Mouse (Mus musculus) embryonic facial prominence, embryonic 12.5 days (tissue): ENCODE data around the gene Dnase2b. TPM values are rescaled to one million over a fixed set of nuclear protein-coding genes. Genes with fewer than 3 reads are reported as not detected.

Experiments
- ATAC-seq: fragments of 200-750 bp; cut with Nextera tagmentation; 2 replicates; pipeline ENCODE4 v1.8.0; 2017; ENCODE audit not compliant: insufficient number of reproducible peaks, insufficient read depth, low FRiP score, low TSS enrichment
- H3K27ac ChIP-seq: fragments of 300-500 bp; sonication (generic); 2 replicates; pipeline ENCODE4 v1.5.1; 2016; ENCODE audit warnings: mild to moderate bottlenecking
- H3K27me3 ChIP-seq: fragments of 300-500 bp; sonication (generic); 2 replicates; pipeline ENCODE4 v1.6.1; 2016; ENCODE audit warnings: mild to moderate bottlenecking, moderate library complexity
- H3K36me3 ChIP-seq: fragments of 300-500 bp; sonication (generic); 2 replicates; pipeline ENCODE4 v1.6.1; 2016; ENCODE audit warnings: mild to moderate bottlenecking
- H3K4me1 ChIP-seq: fragments of 300-500 bp; sonication (generic); 2 replicates; pipeline ENCODE4 v1.6.1; 2016
- H3K4me2 ChIP-seq: fragments of 300-500 bp; sonication (generic); replicated peaks from 2 replicates; pipeline ENCODE4 v1.6.1; 2016; ENCODE audit warnings: mild to moderate bottlenecking, moderate library complexity
- H3K4me3 ChIP-seq: fragments of 300-500 bp; sonication (generic); 2 replicates; pipeline ENCODE4 v1.5.1; 2016; ENCODE audit warnings: mild to moderate bottlenecking
- H3K9ac ChIP-seq: fragments of 300-500 bp; sonication (generic); 2 replicates; pipeline ENCODE4 v1.6.1; 2016; ENCODE audit warnings: mild to moderate bottlenecking, moderate library complexity
- H3K9me3 ChIP-seq: fragments of 300-500 bp; sonication (generic); 2 replicates; pipeline ENCODE4 v1.6.1; 2016; ENCODE audit warnings: mild to moderate bottlenecking, moderate library complexity
- WGBS: fragments of 180-500 bp; shearing (Covaris S2); methylation state at CpG from one replicate; pipeline ENCODE4 v1.1.7; 2016; 5-methylcytosine and 5-hydroxymethylcytosine counted together
- polyA plus RNA-seq: library from polyadenylated mRNA; unstranded; fragments of >200 nt; fragmentation: Nextera tagmentation; extraction: Ambion mirVana; gene quantifications from 2 replicates; pipeline ENCODE4 v1.2.1, GENCODE M21; 2016

Gene Dnase2b
- polyA plus RNA-seq, 1 experiment from 2014 or later: not detected

DNA sequence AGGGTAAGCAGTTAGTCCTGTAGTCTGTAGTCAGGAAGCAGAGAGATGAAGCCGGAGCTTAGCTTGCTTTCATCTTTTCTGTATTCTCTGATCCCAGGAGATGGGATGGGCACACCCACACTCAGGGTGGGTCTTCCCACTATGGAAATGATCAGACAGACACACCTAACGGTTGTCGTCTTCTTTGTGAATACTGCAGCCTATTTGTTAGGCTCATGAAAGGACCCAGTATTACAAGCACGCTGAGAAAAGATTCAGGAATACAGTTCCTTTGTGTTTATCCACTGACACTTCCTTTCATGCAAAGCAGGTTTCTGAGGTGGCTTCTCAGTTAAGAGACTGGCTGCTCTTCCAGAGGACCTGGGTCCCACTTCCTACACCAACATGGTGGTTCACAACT is 4.1 kb downstream of the Dnase2b start:
- no peaks in the 10 kb centered on the region for H3K9me3 ChIP-seq
- no peak overlapping the region for H3K27ac ChIP-seq
- no peak overlapping the region for H3K4me2 ChIP-seq
- H3K4me3 ChIP-seq: no peak overlapping the region
- H3K36me3 ChIP-seq: no peaks in the 10 kb centered on the region
- 80% methylated on average over 4 of the region's 4 CpGs for WGBS
- H3K4me1 ChIP-seq: no peaks in the 10 kb centered on the region
- no peaks in the 10 kb centered on the region for H3K27me3 ChIP-seq
- no peak for ATAC-seq
- no peak overlapping the region for H3K9ac ChIP-seq

DNA sequence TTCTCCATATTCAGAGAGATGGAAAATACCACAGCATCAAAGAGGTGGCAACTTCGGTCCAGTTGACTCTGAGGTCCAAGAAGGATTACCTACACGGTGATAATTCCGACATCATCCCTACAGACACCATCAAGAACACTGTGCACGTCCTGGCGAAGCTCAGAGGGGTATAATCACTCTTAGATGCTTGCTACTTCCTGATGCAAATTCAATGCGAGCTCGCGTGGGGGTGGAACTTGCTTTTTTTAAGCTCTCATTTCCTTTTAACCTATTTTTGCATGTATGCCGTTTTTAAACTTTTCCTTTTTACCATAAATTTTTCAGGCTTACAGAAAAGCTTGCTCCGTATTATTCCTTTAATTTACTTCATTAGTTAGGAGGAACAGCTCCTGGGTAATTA is 5.1 kb downstream of the Dnase2b start:
- Histone ChIP-seq H3K4me1 (no peaks in the 10 kb centered on the region), H3K27me3 (no peaks in the 10 kb centered on the region), H3K36me3 (no peaks in the 10 kb centered on the region), H3K27ac (no peak overlapping the region), H3K4me2 (no peak overlapping the region), H3K9me3 (no peaks in the 10 kb centered on the region), H3K9ac (no peak overlapping the region), H3K4me3 (no peak overlapping the region)
- no peak for ATAC-seq
- WGBS: 86% methylated on average over 10 of the region's 10 CpGs

DNA sequence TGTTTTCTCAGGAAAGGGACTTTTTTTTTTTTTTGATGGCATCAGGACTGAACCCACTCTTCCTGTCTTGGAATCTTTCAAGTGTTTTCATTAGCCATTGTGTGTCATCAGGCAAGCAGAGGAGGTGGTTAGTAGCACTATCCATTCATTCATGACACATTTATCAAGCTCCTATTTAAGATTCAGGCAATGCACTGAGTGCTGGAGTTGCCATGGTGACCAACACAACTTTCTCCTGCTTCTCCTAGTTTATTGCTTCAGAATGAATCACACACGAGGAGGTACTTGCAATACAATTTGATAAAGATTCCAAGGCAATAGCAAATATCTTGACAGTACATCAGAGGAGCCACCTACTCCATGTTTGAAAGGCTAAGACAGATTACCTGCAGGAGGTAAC is 8.0 kb downstream of the Dnase2b start:
- Histone ChIP-seq H3K27ac (no peak overlapping the region), H3K9me3 (no peaks in the 10 kb centered on the region), H3K27me3 (no peaks in the 10 kb centered on the region), H3K9ac (no peak overlapping the region), H3K4me3 (no peak overlapping the region), H3K36me3 (no peaks in the 10 kb centered on the region), H3K4me1 (no peaks in the 10 kb centered on the region), H3K4me2 (no peak overlapping the region)
- ATAC-seq: no peak
- WGBS: 67% methylated on average over 1 of the region's 1 CpGs

DNA sequence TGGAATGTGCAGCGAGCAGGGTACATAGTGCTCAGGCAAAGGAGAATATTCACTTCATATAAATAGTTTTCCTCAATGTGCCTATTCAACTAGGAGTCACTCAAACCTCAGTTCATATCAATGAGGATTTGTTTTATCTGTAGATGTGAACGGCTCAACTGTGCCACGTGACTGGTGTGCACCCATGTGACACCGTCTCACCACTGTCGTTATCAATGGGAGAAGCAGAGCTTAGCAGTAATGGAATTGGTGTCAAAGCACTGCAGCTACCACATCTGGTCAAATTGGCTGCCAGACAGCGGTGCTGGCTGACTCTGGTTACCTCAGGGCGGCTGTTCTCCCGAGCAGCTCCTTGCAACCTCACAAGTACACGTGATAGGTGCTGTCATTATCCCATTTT is 10.7 kb downstream of the Dnase2b start:
- no peaks in the 10 kb centered on the region for H3K36me3 ChIP-seq
- H3K4me3 ChIP-seq: no peak overlapping the region
- no peaks in the 10 kb centered on the region for H3K4me1 ChIP-seq
- 78% methylated on average over 9 of the region's 9 CpGs for WGBS
- no peak overlapping the region for H3K9ac ChIP-seq
- no peak for ATAC-seq
- no peak overlapping the region for H3K4me2 ChIP-seq
- H3K27ac ChIP-seq: no peak overlapping the region
- no peaks in the 10 kb centered on the region for H3K27me3 ChIP-seq
- no peaks in the 10 kb centered on the region for H3K9me3 ChIP-seq

DNA sequence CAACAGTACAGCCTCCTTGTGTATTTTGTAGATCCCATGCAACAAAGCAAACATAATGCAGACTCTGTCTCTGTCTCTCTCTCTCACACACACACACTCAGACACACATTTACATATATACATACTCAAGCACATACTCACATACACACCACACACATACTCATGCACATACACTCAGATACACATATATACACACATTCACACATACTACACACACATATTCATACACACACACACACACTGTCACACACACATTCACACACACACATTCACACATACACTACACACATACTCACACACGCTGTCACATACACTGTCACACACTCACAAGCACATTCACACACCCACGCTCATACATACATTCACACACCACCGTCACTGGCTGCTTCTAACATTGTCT is 12.9 kb downstream of the Dnase2b start:
- Histone ChIP-seq H3K9me3 (no peaks in the 10 kb centered on the region), H3K27me3 (no peaks in the 10 kb centered on the region), H3K36me3 (no peaks in the 10 kb centered on the region), H3K4me2 (no peak overlapping the region), H3K4me3 (no peak overlapping the region), H3K27ac (no peak overlapping the region), H3K4me1 (no peaks in the 10 kb centered on the region), H3K9ac (no peak overlapping the region)
- no peak for ATAC-seq
- WGBS: 93% methylated on average over 3 of the region's 3 CpGs

DNA sequence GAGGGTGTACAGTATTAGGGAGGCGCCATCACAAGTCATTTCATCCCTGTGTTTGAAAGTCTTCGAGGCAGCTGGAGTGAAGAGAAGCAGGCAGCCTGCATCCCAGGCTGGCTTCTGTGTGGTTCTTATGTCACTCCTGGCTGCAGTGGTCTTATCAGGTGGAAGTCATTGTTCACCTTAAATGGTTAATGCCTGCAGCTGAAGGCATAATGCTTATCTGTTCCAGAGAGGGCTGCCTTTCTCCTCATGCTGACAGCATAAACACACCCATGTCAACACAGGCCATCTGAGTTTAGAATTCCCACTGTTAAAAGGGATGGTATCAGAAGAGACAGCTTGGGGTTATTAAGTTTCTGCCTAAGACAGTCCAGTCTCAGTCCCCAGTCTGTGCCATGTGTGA is 14.2 kb downstream of the Dnase2b start:
- no peak overlapping the region for H3K4me3 ChIP-seq
- no peaks in the 10 kb centered on the region for H3K27me3 ChIP-seq
- ATAC-seq: no peak
- H3K36me3 ChIP-seq: no peaks in the 10 kb centered on the region
- 83% methylated on average over 2 of the region's 2 CpGs for WGBS
- H3K4me1 ChIP-seq: no peaks in the 10 kb centered on the region
- H3K9ac ChIP-seq: no peak overlapping the region
- H3K27ac ChIP-seq: no peak overlapping the region
- no peak overlapping the region for H3K4me2 ChIP-seq
- no peaks in the 10 kb centered on the region for H3K9me3 ChIP-seq

DNA sequence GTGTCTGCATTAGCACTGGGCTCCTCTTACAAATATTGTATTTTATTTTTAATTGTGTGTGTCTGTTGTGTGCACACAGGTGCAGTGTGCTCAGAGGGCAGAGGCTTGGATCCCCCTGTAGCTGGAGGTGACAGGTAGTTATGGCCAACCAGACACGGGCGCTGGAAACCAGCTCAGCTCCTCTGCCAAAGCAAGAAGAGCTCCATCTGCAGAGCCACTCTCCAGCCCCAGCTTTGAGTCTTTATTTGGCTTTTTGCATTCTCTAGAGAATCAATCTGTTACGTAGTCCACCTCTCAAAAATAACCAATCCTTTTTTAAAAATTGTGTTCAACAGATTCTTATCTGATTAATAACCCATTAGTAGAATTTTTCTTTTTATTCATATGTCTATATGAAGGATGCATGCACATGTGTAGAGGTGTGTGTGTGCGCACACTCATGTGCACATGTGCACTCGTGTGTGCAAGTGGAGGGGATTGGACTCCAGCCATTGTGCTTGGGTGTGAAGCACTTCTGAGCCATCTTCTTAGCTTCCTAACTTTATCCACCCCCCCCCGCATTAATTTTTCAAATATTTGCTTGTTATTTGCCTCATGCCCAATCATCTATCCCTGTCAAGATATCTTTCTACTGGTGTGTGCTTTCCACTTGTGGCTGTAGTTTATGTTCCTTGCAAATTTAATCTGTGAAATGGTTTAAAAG is 16.0 kb downstream of the Dnase2b start:
- Histone ChIP-seq H3K27me3 (no peaks in the 10 kb centered on the region), H3K4me3 (no peak overlapping the region), H3K9ac (no peak overlapping the region), H3K4me2 (no peak overlapping the region), H3K9me3 (no peaks in the 10 kb centered on the region), H3K4me1 (no peaks in the 10 kb centered on the region), H3K36me3 (no peaks in the 10 kb centered on the region), H3K27ac (no peak overlapping the region)
- WGBS: 91% methylated on average over 6 of the region's 6 CpGs
- ATAC-seq: no peak

DNA sequence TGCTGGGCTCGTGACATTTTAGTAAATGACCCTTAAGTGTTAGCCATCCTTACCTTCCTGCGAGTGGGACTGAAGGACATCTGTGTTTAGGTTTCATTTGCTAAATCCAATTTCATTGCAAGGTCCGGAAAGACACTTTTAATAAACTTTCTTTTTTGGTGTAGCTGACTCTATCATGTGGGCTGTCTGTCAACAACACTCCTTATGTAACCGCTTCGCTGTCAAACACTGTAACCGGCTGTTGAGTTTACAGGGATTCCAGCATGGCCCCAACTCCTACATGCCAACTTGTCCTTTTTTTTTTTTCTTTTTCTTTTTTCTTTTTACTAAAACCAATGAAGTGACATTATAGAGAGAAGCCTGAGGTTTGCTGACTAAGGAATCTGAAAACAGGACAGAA is 17.0 kb downstream of the Dnase2b start:
- 66% methylated on average over 6 of the region's 6 CpGs for WGBS

DNA sequence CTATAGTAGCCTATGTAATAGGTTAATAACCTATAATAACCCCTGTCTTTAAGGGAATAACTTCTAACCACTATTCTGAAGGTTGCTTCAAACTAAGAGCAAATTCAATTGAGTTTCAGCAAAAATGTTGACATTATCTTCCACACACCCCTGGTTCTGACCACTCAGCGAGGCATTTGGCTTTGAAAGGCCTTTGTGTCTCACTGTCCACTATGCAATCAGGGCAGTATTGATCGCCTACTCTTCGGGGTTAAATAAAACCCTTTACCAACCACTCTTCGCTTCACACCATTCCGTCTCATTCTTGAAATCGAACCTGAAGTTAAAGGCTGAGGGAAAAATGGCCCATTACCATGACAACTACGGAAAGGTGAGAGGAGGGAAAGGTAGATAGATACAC is 18.5 kb downstream of the Dnase2b start:
- WGBS: 86% methylated on average over 7 of the region's 7 CpGs
- no peak for ATAC-seq

More for the DNA sequence above, 17.0 kb downstream of the Dnase2b start:
- Histone ChIP-seq H3K9me3 (no peaks in the 10 kb centered on the region), H3K27me3 (no peaks in the 10 kb centered on the region), H3K9ac (no peak overlapping the region), H3K36me3 (no peaks in the 10 kb centered on the region), H3K4me1 (no peaks in the 10 kb centered on the region), H3K4me2 (no peak overlapping the region), H3K27ac (no peak overlapping the region), H3K4me3 (no peak overlapping the region)
- ATAC-seq: no peak

DNA sequence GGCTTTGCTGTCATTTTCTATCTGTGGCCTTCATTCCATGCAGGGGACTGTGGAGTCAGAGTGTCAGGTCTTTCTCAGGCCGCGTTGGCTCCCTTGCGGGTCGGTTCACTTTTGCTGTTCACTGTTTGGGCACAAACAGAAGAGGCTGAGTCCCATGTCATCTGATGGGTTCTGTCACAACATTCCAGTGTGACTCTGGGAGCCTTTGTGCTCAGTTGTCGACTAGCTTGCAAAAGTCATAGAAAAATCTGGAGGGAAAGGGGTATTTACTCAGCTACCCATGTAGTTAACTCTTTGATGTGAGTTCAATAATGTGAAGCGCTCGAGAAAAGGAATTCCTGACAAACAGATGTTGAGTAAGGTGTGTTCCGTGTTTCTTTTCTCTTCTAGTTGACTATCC is 19.0 kb downstream of the Dnase2b start:
- Histone ChIP-seq H3K36me3 (no peaks in the 10 kb centered on the region), H3K9me3 (no peaks in the 10 kb centered on the region), H3K9ac (no peak overlapping the region), H3K27me3 (no peaks in the 10 kb centered on the region), H3K27ac (no peak overlapping the region), H3K4me2 (no peak overlapping the region), H3K4me3 (no peak overlapping the region), H3K4me1 (no peaks in the 10 kb centered on the region)
- no peak for ATAC-seq
- 82% methylated on average over 8 of the region's 8 CpGs for WGBS

More for the DNA sequence above, 18.5 kb downstream of the Dnase2b start:
- no peak overlapping the region for H3K27ac ChIP-seq
- H3K4me3 ChIP-seq: no peak overlapping the region
- no peak overlapping the region for H3K9ac ChIP-seq
- no peaks in the 10 kb centered on the region for H3K9me3 ChIP-seq
- no peak overlapping the region for H3K4me2 ChIP-seq
- H3K4me1 ChIP-seq: no peaks in the 10 kb centered on the region
- no peaks in the 10 kb centered on the region for H3K27me3 ChIP-seq
- H3K36me3 ChIP-seq: no peaks in the 10 kb centered on the region

DNA sequence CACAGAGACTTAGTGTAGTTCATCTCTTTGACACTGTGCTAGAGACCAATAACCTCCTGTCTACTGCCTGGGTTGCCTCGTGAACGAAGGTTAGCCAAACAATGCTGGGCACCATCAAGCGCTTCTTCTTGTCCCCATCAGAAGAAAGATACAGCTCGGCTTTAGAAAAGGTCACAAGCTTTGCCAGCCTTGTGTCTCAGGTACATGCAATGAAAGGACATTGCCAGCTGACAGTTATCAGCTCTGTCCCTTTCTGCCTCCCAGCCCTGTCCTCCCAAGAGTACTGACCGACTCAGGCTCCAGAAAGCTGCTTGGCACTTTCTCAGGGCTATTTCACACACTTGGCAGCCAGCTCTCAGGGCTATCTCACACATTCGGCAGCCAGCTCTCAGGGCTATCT is 20.0 kb downstream of the Dnase2b start:
- no peak for ATAC-seq
- H3K4me3 ChIP-seq: no peak overlapping the region
- H3K27ac ChIP-seq: no peak overlapping the region
- no peaks in the 10 kb centered on the region for H3K27me3 ChIP-seq
- 92% methylated on average over 6 of the region's 6 CpGs for WGBS
- no peaks in the 10 kb centered on the region for H3K36me3 ChIP-seq
- H3K4me2 ChIP-seq: no peak overlapping the region
- H3K4me1 ChIP-seq: no peaks in the 10 kb centered on the region
- no peaks in the 10 kb centered on the region for H3K9me3 ChIP-seq
- H3K9ac ChIP-seq: no peak overlapping the region

DNA sequence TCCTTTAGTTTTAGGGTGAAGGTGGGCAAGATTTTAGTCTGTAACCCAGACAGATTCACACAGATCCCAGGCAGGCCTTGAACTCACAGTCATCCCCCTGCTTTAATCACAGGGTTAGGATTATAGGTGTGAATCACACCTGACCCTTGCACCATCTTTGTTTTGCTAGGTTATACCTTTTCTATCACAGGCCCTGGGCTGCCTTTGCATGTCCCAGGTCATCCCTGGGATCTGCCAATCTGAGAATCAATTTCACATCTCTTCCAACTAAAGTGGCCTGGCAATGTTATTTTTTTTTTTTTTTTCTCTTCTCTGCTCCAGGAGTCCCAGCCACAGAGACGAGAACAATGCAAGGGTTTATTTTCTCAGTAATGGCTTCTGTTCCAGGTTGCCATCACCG is 23.8 kb downstream of the Dnase2b start:
- Histone ChIP-seq H3K9me3 (no peaks in the 10 kb centered on the region), H3K4me1 (no peaks in the 10 kb centered on the region), H3K9ac (no peak overlapping the region), H3K27me3 (no peaks in the 10 kb centered on the region), H3K4me2 (no peak overlapping the region), H3K4me3 (no peak overlapping the region), H3K27ac (no peak overlapping the region), H3K36me3 (no peaks in the 10 kb centered on the region)
- 44% methylated on average over 2 of the region's 2 CpGs for WGBS
- ATAC-seq: no peak

DNA sequence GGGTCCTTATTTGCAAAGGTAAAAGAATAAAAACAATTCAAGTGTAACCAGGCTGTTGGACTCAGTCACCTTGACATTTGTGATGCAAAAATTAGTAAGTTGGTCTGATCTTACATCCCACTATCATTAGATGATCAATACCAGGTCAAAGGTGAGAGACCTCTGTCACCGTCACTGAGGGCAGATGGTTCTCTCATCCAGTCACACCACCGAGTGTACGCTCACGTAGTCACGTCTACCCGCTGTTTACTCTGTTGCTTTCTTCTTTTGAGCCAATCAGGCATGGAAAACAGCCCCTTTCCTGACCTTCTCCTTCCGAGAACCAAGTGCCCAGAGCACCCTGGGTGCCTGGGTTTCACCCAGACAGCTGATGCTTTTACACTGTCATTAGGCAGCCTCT is 24.2 kb downstream of the Dnase2b start:
- 87% methylated on average over 7 of the region's 7 CpGs for WGBS
- no peaks in the 10 kb centered on the region for H3K27me3 ChIP-seq
- H3K4me3 ChIP-seq: no peak overlapping the region
- no peaks in the 10 kb centered on the region for H3K4me1 ChIP-seq
- no peaks in the 10 kb centered on the region for H3K9me3 ChIP-seq
- H3K9ac ChIP-seq: no peak overlapping the region
- H3K27ac ChIP-seq: no peak overlapping the region
- no peaks in the 10 kb centered on the region for H3K36me3 ChIP-seq
- no peak for ATAC-seq
- H3K4me2 ChIP-seq: no peak overlapping the region
